Mouse (Mus musculus): ENCODE data around the gene Bbox1. TPM values are rescaled to one million over a fixed set of nuclear protein-coding genes. Genes with fewer than 3 reads are reported as not detected.

The Bbox1 gene
- total and polyA plus RNA-seq, 3 experiments, result not detected

GRCm38 (mm10) chr2:110269281-110269680 is 45.1 kb downstream of the Bbox1 start:
- Histone ChIP-seq H3K79me2 (replicated peaks; ENCODE audit: control insufficient read depth, extremely low read depth, insufficient read depth, poor library complexity, severe bottlenecking) (no peaks in the 10 kb centered on the region), H3K27ac (ENCODE audit: insufficient read depth, low read depth) (no peak overlapping the region), H3K36me3 (replicated peaks in 1 of 2; ENCODE audit: control insufficient read depth in 1 of 2, insufficient read depth in 1 of 2, low read length in 1 of 2) (no peaks in the 10 kb centered on the region), H3K27me3 (replicated peaks) (no peaks in the 10 kb centered on the region), H3K4me2 (ENCODE audit: insufficient read depth, low read depth, poor library complexity, severe bottlenecking) (no peak overlapping the region), H3K9me3 (replicated peaks; ENCODE audit: low read length) (peaks cover 2% of the 10 kb centered on the region), H3K9ac (ENCODE audit: insufficient read depth, low read depth) (no peak overlapping the region), H3K4me1 (ENCODE audit: control insufficient read depth in 1 of 2, insufficient read depth in 2 of 2) (no peaks in the 10 kb centered on the region), H3K4me3 (replicated peaks in 1 of 3; ENCODE audit: low read depth in 2 of 3, low read length in 2 of 3, poor library complexity in 1 of 3) (no peak overlapping the region)
- in situ Hi-C loops (cut with MboI; ENCODE audit: low pct_ligation_motif_present, low pct_unique_long_range_greater_than_20kb, low sequenced_read_pairs), result no loop called here
- DNase-seq (ENCODE audit: extremely low read depth), result no peak
- dilution Hi-C loops (cut with MboI; ENCODE audit: extremely low pct_ligation_motif_present, extremely low pct_unique_long_range_greater_than_20kb, low sequenced_read_pairs), result no loop called here
- no peak for TF ChIP-seq POLR2AphosphoS2 (IDR thresholded peaks at IDR 0.05; ENCODE audit: low read depth, low read length)
- no peak for TF ChIP-seq MXI1 (IDR thresholded peaks at IDR 0.05; ENCODE audit: low read depth, low read length)
- TF ChIP-seq GABPA (IDR thresholded peaks at IDR 0.05; ENCODE audit: insufficient replicate concordance, low read depth, low read length), result no peak

- no peak overlapping the region for H3K4me3 ChIP-seq (replicated peaks in 1 of 3; ENCODE audit: low read depth in 2 of 3, low read length in 2 of 3, poor library complexity in 1 of 3)
- no peak for TF ChIP-seq JUN (IDR thresholded peaks at IDR 0.05; ENCODE audit: insufficient read depth, low read depth, low read length)
- TF ChIP-seq E2F4 (IDR thresholded peaks at IDR 0.05; ENCODE audit: insufficient replicate concordance, low read depth, low read length), result no peak
- no peak for TF ChIP-seq ZKSCAN1 (IDR thresholded peaks at IDR 0.05; ENCODE audit: borderline replicate concordance, low read depth, low read length)
- TF ChIP-seq POLR2A (IDR thresholded peaks at IDR 0.05; ENCODE audit: low read depth, low read length), result no peak
- TF ChIP-seq RAD21 (IDR thresholded peaks at IDR 0.05; ENCODE audit: low read depth, low read length), result no peak
- TF ChIP-seq TCF12 (IDR thresholded peaks at IDR 0.05; ENCODE audit: low read depth, low read length), result no peak
- no peak for TF ChIP-seq MAFK (IDR thresholded peaks at IDR 0.05; ENCODE audit: insufficient replicate concordance, low read length)
- no peak for TF ChIP-seq NELFE (IDR thresholded peaks at IDR 0.05; ENCODE audit: low read depth, low read length)
- no peak for TF ChIP-seq SIN3A (IDR thresholded peaks at IDR 0.05; ENCODE audit: low read length)
- no peak for TF ChIP-seq PAX5 (IDR thresholded peaks at IDR 0.05; ENCODE audit: low read length)
- TF ChIP-seq ELF1 (IDR thresholded peaks at IDR 0.05; ENCODE audit: low read depth, low read length), result no peak
- TF ChIP-seq TBP (conservative IDR thresholded peaks at IDR 0.05; ENCODE audit: low read depth, low read length), result no peak
- TF ChIP-seq ETS1 (conservative IDR thresholded peaks at IDR 0.05; ENCODE audit: low read depth, low read length), result no peak
- TF ChIP-seq CTCF (conservative IDR thresholded peaks at IDR 0.05 in 1 of 2, IDR thresholded peaks at IDR 0.05 in 1 of 2; ENCODE audit: low read depth in 2 of 2, low read length in 2 of 2), result no peak
- TF ChIP-seq MAX (IDR thresholded peaks at IDR 0.05; ENCODE audit: low read length), result no peak
- no peak for TF ChIP-seq MXI1 (IDR thresholded peaks at IDR 0.05; ENCODE audit: low read depth, low read length)
- in situ Hi-C loops (cut with MboI; ENCODE audit: low pct_ligation_motif_present, low pct_unique_long_range_greater_than_20kb, low sequenced_read_pairs) (no loop called here), dilution Hi-C loops (cut with MboI; ENCODE audit: extremely low pct_ligation_motif_present, extremely low pct_unique_long_range_greater_than_20kb, low sequenced_read_pairs) (no loop called here)
- no peak overlapping the region for H3K9ac ChIP-seq (ENCODE audit: insufficient read depth, low read depth)
- H3K27ac ChIP-seq (ENCODE audit: insufficient read depth, low read depth), result no peak overlapping the region
- no peaks in the 10 kb centered on the region for H3K36me3 ChIP-seq (replicated peaks in 1 of 2; ENCODE audit: control insufficient read depth in 1 of 2, insufficient read depth in 1 of 2, low read length in 1 of 2)
- H3K27me3 ChIP-seq (replicated peaks), result peaks cover 8% of the 10 kb centered on the region
- H3K4me1 ChIP-seq (ENCODE audit: control insufficient read depth in 1 of 2, insufficient read depth in 2 of 2), result no peaks in the 10 kb centered on the region
- peak overlapping the region; percentile 45 for H3K4me2 ChIP-seq (ENCODE audit: insufficient read depth, low read depth, poor library complexity, severe bottlenecking)
- no peaks in the 10 kb centered on the region for H3K79me2 ChIP-seq (replicated peaks; ENCODE audit: control insufficient read depth, extremely low read depth, insufficient read depth, poor library complexity, severe bottlenecking)
- DNase-seq (ENCODE audit: extremely low read depth), result no peak
- no peaks in the 10 kb centered on the region for H3K9me3 ChIP-seq (replicated peaks; ENCODE audit: low read length)
These were observed 82.1 kb downstream of the Bbox1 start for GRCm38 (mm10) chr2:110232252-110232651.
